Mouse (Mus musculus) E14TG2a.4 (cell line): ENCODE results near the gene Atic.

Experiments
- H3K27me3 ChIP-seq: 2 replicates; pipeline ENCODE4 v1.6.1; 2014; ENCODE audit warnings: low read length, control low read depth; ENCODE audit not compliant: insufficient read depth
- H3K36me3 ChIP-seq: 2 replicates; pipeline ENCODE4 v1.6.1; 2014; ENCODE audit warnings: low read length, control low read depth; ENCODE audit not compliant: insufficient read depth
- H3K4me1 ChIP-seq: replicated peaks from 2 replicates; pipeline ENCODE4 v1.6.1; 2014; ENCODE audit warnings: low read depth, low read length, control low read depth
- H3K4me3 ChIP-seq: replicated peaks from 2 replicates; pipeline ENCODE4 v1.5.1; 2014; ENCODE audit warnings: mild to moderate bottlenecking, low read length
- H3K9me3 ChIP-seq: 2 replicates; pipeline ENCODE4 v1.6.1; 2014; ENCODE audit warnings: low read length, control low read depth
- CTCF ChIP-seq: conservative IDR thresholded peaks from 2 replicates; pipeline ENCODE4 v1.5.1; 2014; ENCODE audit warnings: low read length
- NANOG ChIP-seq: IDR thresholded peaks from 2 replicates; pipeline ENCODE4 v1.6.1; 2014; ENCODE audit warnings: borderline replicate concordance, low read length, mixed read lengths
- POU5F1 ChIP-seq: IDR thresholded peaks from 2 replicates; pipeline ENCODE4 v1.6.1; 2014; ENCODE audit warnings: low read length, borderline replicate concordance

The Atic gene

GRCm38 (mm10) chr1:71583302-71583701 is 26.4 kb downstream of the Atic start:
- no peaks in the 10 kb centered on the region for H3K9me3 ChIP-seq
- peaks cover 78% of the 10 kb centered on the region for H3K36me3 ChIP-seq
- no peak overlapping the region for H3K4me3 ChIP-seq
- H3K27me3 ChIP-seq, result no peaks in the 10 kb centered on the region
- TF ChIP-seq CTCF (no peak), POU5F1 (no peak), NANOG (no peak)
- peaks cover 16% of the 10 kb centered on the region for H3K4me1 ChIP-seq

- TF ChIP-seq POU5F1 (no peak), NANOG (no peak), CTCF (no peak)
- Histone ChIP-seq H3K9me3 (no peaks in the 10 kb centered on the region), H3K4me3 (no peak overlapping the region), H3K4me1 (peaks cover 16% of the 10 kb centered on the region), H3K27me3 (no peaks in the 10 kb centered on the region), H3K36me3 (peaks cover 78% of the 10 kb centered on the region)
Measured at GRCm38 (mm10) chr1:71583900-71584299, 26.9 kb downstream of the Atic start.

- H3K36me3 ChIP-seq, result peaks cover 82% of the 10 kb centered on the region
- H3K4me3 ChIP-seq, result no peak overlapping the region
- TF ChIP-seq POU5F1 (no peak), NANOG (no peak), CTCF (no peak)
- H3K9me3 ChIP-seq, result peaks cover 27% of the 10 kb centered on the region
- peaks cover 16% of the 10 kb centered on the region for H3K4me1 ChIP-seq
- no peaks in the 10 kb centered on the region for H3K27me3 ChIP-seq
Measured at GRCm38 (mm10) chr1:71586658-71587057, 29.7 kb downstream of the Atic start.

- no peaks in the 10 kb centered on the region for H3K27me3 ChIP-seq
- peaks cover 32% of the 10 kb centered on the region for H3K9me3 ChIP-seq
- H3K4me3 ChIP-seq, result no peak overlapping the region
- TF ChIP-seq NANOG (no peak), POU5F1 (no peak), CTCF (no peak)
- H3K36me3 ChIP-seq, result peaks cover 100% of the 10 kb centered on the region
- H3K4me1 ChIP-seq, result peaks cover 16% of the 10 kb centered on the region
Measured at GRCm38 (mm10) chr1:71590038-71590437, 33.1 kb downstream of the Atic start.

DNA sequence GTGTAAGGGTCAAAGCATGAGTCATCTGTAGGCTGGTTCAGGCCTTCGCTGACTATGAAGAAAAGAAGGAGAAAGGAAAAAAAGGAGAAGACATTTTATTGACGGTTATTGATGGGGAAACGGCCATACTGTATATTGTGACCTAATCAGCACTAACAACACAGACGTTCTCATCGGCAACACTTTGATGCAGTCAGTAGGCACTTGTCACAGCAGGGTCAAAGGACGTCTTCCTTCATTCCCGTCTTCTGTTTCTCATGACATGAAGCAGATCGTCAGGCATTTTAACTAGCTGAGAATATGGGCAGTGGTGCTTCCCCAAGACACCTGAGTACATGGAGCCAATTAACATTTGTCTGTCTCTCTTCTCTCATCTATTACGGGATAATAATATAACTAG is 36.2 kb downstream of the Atic start:
- Histone ChIP-seq H3K27me3 (no peaks in the 10 kb centered on the region), H3K36me3 (peaks cover 100% of the 10 kb centered on the region), H3K4me3 (no peak overlapping the region), H3K9me3 (peaks cover 32% of the 10 kb centered on the region), H3K4me1 (no peaks in the 10 kb centered on the region)
- TF ChIP-seq POU5F1 (no peak), CTCF (no peak), NANOG (no peak)

- Histone ChIP-seq H3K9me3 (peaks cover 28% of the 10 kb centered on the region), H3K4me1 (no peaks in the 10 kb centered on the region)
- TF ChIP-seq NANOG (no peak), POU5F1 (no peak), CTCF (no peak)
Measured at GRCm38 (mm10) chr1:71594268-71594667, 37.3 kb downstream of the Atic start.

DNA sequence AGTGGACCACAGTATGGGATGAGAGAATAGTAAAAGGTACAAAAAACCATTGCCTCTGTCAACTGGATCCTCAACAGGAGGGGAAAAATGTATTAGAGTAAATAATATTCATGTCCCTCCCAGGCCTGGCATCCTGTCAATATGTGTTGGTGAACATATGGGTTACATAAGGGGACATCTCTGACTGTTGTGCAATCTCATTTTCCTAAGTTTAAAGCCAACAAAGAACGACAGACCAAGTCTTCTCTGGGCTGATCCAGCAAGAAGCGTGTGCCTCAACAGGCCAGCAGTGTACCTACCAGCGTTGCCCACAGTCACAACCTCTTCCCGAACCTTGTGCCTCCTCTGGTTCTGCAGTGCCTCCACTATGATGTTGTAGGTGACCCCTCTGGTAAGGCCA is 38.4 kb downstream of the Atic start:
- peaks cover 100% of the 10 kb centered on the region for H3K36me3 ChIP-seq
- no peaks in the 10 kb centered on the region for H3K27me3 ChIP-seq
- peaks cover 17% of the 10 kb centered on the region for H3K9me3 ChIP-seq
- no peak for TF ChIP-seq CTCF
- no peak for TF ChIP-seq POU5F1
- TF ChIP-seq NANOG, result no peak
- H3K4me3 ChIP-seq, result no peak overlapping the region
- H3K4me1 ChIP-seq, result no peaks in the 10 kb centered on the region

More at GRCm38 (mm10) chr1:71594268-71594667, 37.3 kb downstream of the Atic start:
- no peaks in the 10 kb centered on the region for H3K27me3 ChIP-seq
- H3K4me3 ChIP-seq, result no peak overlapping the region
- peaks cover 100% of the 10 kb centered on the region for H3K36me3 ChIP-seq

DNA sequence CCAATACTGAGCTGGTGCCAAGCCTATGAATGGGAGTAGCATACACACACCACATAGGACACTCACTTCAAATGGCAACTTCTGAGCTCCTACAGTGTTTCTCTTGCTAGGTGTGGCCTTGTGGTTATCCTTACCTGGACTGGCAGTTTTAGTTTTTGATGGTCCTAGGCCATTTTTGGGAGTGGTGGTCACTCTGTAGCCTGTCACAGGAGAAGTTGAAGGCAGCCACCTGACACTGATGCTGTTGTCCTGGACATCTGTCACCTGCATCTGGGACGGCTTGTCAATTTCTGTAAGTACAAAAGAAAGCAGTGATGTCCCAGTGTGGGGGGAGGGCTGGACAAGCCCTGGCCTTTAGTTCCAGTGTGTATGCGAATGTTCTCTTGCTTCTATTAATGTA is 48.8 kb downstream of the Atic start:
- no peaks in the 10 kb centered on the region for H3K9me3 ChIP-seq
- peaks cover 23% of the 10 kb centered on the region for H3K4me1 ChIP-seq
- H3K36me3 ChIP-seq, result peaks cover 99% of the 10 kb centered on the region
- TF ChIP-seq NANOG (no peak), POU5F1 (no peak), CTCF (no peak)
- no peaks in the 10 kb centered on the region for H3K27me3 ChIP-seq
- H3K4me3 ChIP-seq, result no peak overlapping the region
